Mouse (Mus musculus) spleen, adult 2 months (tissue): Measurements from ENCODE around the gene Tfeb. TPM values are rescaled to one million over a fixed set of nuclear protein-coding genes. Genes with fewer than 3 reads are reported as not detected.

Source experiments
- DNase-seq, 2 experiments: peaks; one replicate each; pipeline versions ENCODE4 v3.0.0 to v3.0.0-alpha.2; 2012 to 2021; ENCODE audit warnings: low spot score in 2 of 2, low read depth in 1 of 2
- H3K27ac ChIP-seq: fragments of 200-500 bp; 2 replicates; pipeline ENCODE4 v1.5.1; 2012; ENCODE audit warnings: low read length, inconsistent platforms; ENCODE audit not compliant: insufficient read depth
- H3K27me3 ChIP-seq: fragments of 200-500 bp; 2 replicates; pipeline ENCODE4 v1.6.1; 2012; ENCODE audit warnings: mild to moderate bottlenecking, moderate library complexity, low read length, inconsistent platforms; ENCODE audit not compliant: control insufficient read depth, insufficient read depth
- H3K36me3 ChIP-seq: fragments of 200-500 bp; 2 replicates; pipeline ENCODE4 v1.6.1; 2012; ENCODE audit warnings: mild to moderate bottlenecking, low read length, inconsistent platforms; ENCODE audit not compliant: control insufficient read depth, insufficient read depth
- H3K4me1 ChIP-seq: fragments of 200-500 bp; 2 replicates; pipeline ENCODE4 v1.6.1; 2011; ENCODE audit warnings: inconsistent platforms; ENCODE audit not compliant: control insufficient read depth, insufficient read depth, insufficient read length
- H3K4me3 ChIP-seq: fragments of 200-500 bp; 2 replicates; pipeline ENCODE4 v1.5.1; 2011; ENCODE audit warnings: mild to moderate bottlenecking, inconsistent platforms; ENCODE audit not compliant: insufficient read depth, insufficient read length; ENCODE audit errors: extremely low read depth
- CTCF ChIP-seq: fragments of 200-500 bp; IDR thresholded peaks from 2 replicates; pipeline ENCODE4 v1.5.1; 2011; ENCODE audit warnings: mild to moderate bottlenecking, inconsistent platforms; ENCODE audit not compliant: insufficient read depth, insufficient read length, insufficient replicate concordance; ENCODE audit errors: extremely low read depth
- POLR2A ChIP-seq: fragments of 200-500 bp; IDR thresholded peaks from 2 replicates; pipeline ENCODE4 v1.6.1; 2011; ENCODE audit warnings: low read depth, low read length, inconsistent platforms
- WGBS: fragments of 180-500 bp; shearing (Covaris S2); methylation state at CpG from one replicate; pipeline ENCODE4 v1.1.7; 2018; 5-methylcytosine and 5-hydroxymethylcytosine counted together
- polyA plus RNA-seq: library from polyadenylated mRNA; depleted of rRNA; stranded (reverse); fragments of >200 nt; gene quantifications from 2 replicates; pipeline ENCODE4 v1.2.3, GENCODE M21; 2012

Gene Tfeb
- polyA plus RNA-seq, 1 experiment, result 110 TPM

- no peak for TF ChIP-seq CTCF
- TF ChIP-seq POLR2A, result no peak
- H3K27me3 ChIP-seq, result no peaks in the 10 kb centered on the region
- no peak overlapping the region for H3K27ac ChIP-seq
- DNase-seq, result no peak
- no peak overlapping the region for H3K4me3 ChIP-seq
- no peaks in the 10 kb centered on the region for H3K36me3 ChIP-seq
- WGBS, result 87% methylated on average over 28 of the region's 28 CpGs
- H3K4me1 ChIP-seq, result no peaks in the 10 kb centered on the region
Measured at GRCm38 (mm10) chr17:47702548-47703345, 34.1 kb upstream of the Tfeb start.

GRCm38 (mm10) chr17:47703556-47703955 is 33.3 kb upstream of the Tfeb start:
- WGBS, result 69% methylated on average over 20 of the region's 20 CpGs
- H3K36me3 ChIP-seq, result no peaks in the 10 kb centered on the region
- no peak for DNase-seq
- H3K4me3 ChIP-seq, result no peak overlapping the region
- no peaks in the 10 kb centered on the region for H3K27me3 ChIP-seq
- H3K4me1 ChIP-seq, result no peaks in the 10 kb centered on the region
- no peak overlapping the region for H3K27ac ChIP-seq
- TF ChIP-seq POLR2A (no peak), CTCF (no peak)

GRCm38 (mm10) chr17:47704692-47705091 is 32.1 kb upstream of the Tfeb start:
- no peak for DNase-seq
- H3K36me3 ChIP-seq, result no peaks in the 10 kb centered on the region
- H3K27ac ChIP-seq, result no peak overlapping the region
- H3K4me3 ChIP-seq, result no peak overlapping the region
- H3K4me1 ChIP-seq, result no peaks in the 10 kb centered on the region
- TF ChIP-seq CTCF (no peak), POLR2A (no peak)
- no peaks in the 10 kb centered on the region for H3K27me3 ChIP-seq
- 78% methylated on average over 4 of the region's 4 CpGs for WGBS

GRCm38 (mm10) chr17:47706196-47706595 is 30.6 kb upstream of the Tfeb start:
- H3K4me3 ChIP-seq, result no peak overlapping the region
- H3K4me1 ChIP-seq, result no peaks in the 10 kb centered on the region
- no peak for TF ChIP-seq CTCF
- no peak for TF ChIP-seq POLR2A
- H3K27me3 ChIP-seq, result no peaks in the 10 kb centered on the region
- no peak overlapping the region for H3K27ac ChIP-seq
- no peak for DNase-seq
- no peaks in the 10 kb centered on the region for H3K36me3 ChIP-seq
- WGBS, result 96% methylated on average over 1 of the region's 1 CpGs

GRCm38 (mm10) chr17:47707961-47708360 is 28.9 kb upstream of the Tfeb start:
- Histone ChIP-seq H3K27ac (no peak overlapping the region), H3K27me3 (no peaks in the 10 kb centered on the region), H3K4me3 (no peak overlapping the region), H3K36me3 (no peaks in the 10 kb centered on the region), H3K4me1 (no peaks in the 10 kb centered on the region)
- TF ChIP-seq CTCF (no peak), POLR2A (no peak)
- no peak for DNase-seq
- 87% methylated on average over 3 of the region's 3 CpGs for WGBS

GRCm38 (mm10) chr17:47708972-47709371 is 27.9 kb upstream of the Tfeb start:
- H3K4me1 ChIP-seq, result no peaks in the 10 kb centered on the region
- H3K27ac ChIP-seq, result no peak overlapping the region
- no peaks in the 10 kb centered on the region for H3K27me3 ChIP-seq
- TF ChIP-seq POLR2A (no peak), CTCF (no peak)
- H3K36me3 ChIP-seq, result no peaks in the 10 kb centered on the region
- DNase-seq, result no peak
- WGBS, result 88% methylated on average over 4 of the region's 4 CpGs
- H3K4me3 ChIP-seq, result no peak overlapping the region

- no peak for TF ChIP-seq CTCF
- TF ChIP-seq POLR2A, result no peak
- Histone ChIP-seq H3K36me3 (no peaks in the 10 kb centered on the region), H3K4me3 (no peak overlapping the region), H3K27ac (no peak overlapping the region), H3K4me1 (no peaks in the 10 kb centered on the region), H3K27me3 (no peaks in the 10 kb centered on the region)
- no peak for DNase-seq
- WGBS, result 57% methylated on average over 3 of the region's 3 CpGs
Measured at GRCm38 (mm10) chr17:47710036-47710435, 26.8 kb upstream of the Tfeb start.
